Mouse (Mus musculus) heart, postnatal 0 days (tissue): ENCODE measurements around the gene Tgtp2.

Experiments
- CTCF ChIP-seq: IDR thresholded peaks from 2 replicates; pipeline ENCODE4 v1.5.1; 2016; ENCODE audit warnings: antibody characterized with exemption, control low read depth, low read depth
- EP300 ChIP-seq: IDR thresholded peaks from 2 replicates; pipeline ENCODE4 v1.6.1; 2016; ENCODE audit warnings: antibody characterized with exemption, low read depth

GRCm38 (mm10) chr11:49092786-49093185, 28.8 kb upstream of the Tgtp2 start:
- no peak for TF ChIP-seq EP300
- TF ChIP-seq CTCF: no peak
